Mouse (Mus musculus): ENCODE measurements at regions not wholly inside any gene's neighbourhood (a gene's known extent, or its start where the extent isn't known, plus 50 kb on each side); places are given as distances from the start of the nearest gene placed in this dataset.

GRCm38 (mm10) chr5:121078531-121078930 lies 68.6 kb upstream of the Rph3a start:
- Histone ChIP-seq H3K4me1 (0 out of 2 replicates have a peak, but pooled peaks cover 3% of the 10 kb centered on the region), H3K4me3 (no peak overlapping the region), H3K9ac (no peak overlapping the region), H3K36me3 (no peaks in the 10 kb centered on the region), H3K27me3 (replicated peaks) (no peaks in the 10 kb centered on the region), H3K27ac (no peak overlapping the region), H3K4me2 (replicated peaks) (no peak overlapping the region), H3K9me3 (no peaks in the 10 kb centered on the region; the same call in 1 of the 2 replicates)
- no peak for ATAC-seq (ENCODE audit: low FRiP score, low read depth)
- 24% methylated on average over 6 of the region's 6 CpGs for WGBS

- Histone ChIP-seq H3K36me3 (no peaks in the 10 kb centered on the region), H3K9me3 (no peaks in the 10 kb centered on the region; the same call in 1 of the 2 replicates), H3K9ac (no peak overlapping the region), H3K27ac (no peak overlapping the region), H3K4me1 (0 out of 2 replicates have a peak, but pooled peaks cover 3% of the 10 kb centered on the region), H3K4me2 (replicated peaks) (peak overlapping the region; percentile 18; the same call in 1 of the 2 replicates), H3K27me3 (replicated peaks) (no peaks in the 10 kb centered on the region), H3K4me3 (no peak overlapping the region)
- 55% methylated on average over 7 of the region's 7 CpGs for WGBS
- no peak for ATAC-seq (ENCODE audit: low FRiP score, low read depth)
Observed at GRCm38 (mm10) chr5:121076741-121077140, 66.8 kb upstream of the Rph3a start.

GRCm38 (mm10) chr5:121068821-121069220 lies 58.9 kb upstream of the Rph3a start:
- Histone ChIP-seq H3K27ac (no peak overlapping the region), H3K36me3 (no peaks in the 10 kb centered on the region), H3K27me3 (replicated peaks) (no peaks in the 10 kb centered on the region), H3K4me1 (no peaks in the 10 kb centered on the region), H3K9me3 (no peaks in the 10 kb centered on the region), H3K4me3 (no peak overlapping the region), H3K9ac (no peak overlapping the region; the same call in 1 of the 2 replicates), H3K4me2 (replicated peaks) (peak overlapping the region; percentile 22; the same call in 1 of the 2 replicates)
- WGBS, result 4% methylated on average over 11 of the region's 11 CpGs
- ATAC-seq (ENCODE audit: low FRiP score, low read depth), result 0 out of 2 replicates have a peak, but pooled peaks have one; percentile 29

DNA sequence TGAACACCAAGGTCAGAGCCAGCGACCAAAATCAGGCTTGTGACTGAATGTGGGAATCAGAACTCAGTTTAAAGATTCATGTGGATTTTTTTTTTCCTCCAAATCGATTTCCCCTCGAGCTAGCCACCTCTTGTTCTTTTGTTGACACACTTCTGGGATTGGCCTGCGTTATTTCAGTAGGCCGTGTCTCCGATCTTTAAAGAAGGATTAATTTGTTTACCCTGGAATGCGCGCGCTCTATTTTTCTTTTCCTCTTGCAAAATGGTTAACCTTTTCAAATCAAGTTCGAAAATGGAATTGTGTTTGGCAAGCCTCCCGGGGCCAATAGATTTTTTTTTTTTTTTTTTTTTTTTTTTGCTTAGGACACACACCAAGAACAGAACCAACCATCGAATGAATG lies 54.8 kb upstream of the Rph3a start:
- no peak overlapping the region for H3K4me3 ChIP-seq
- H3K36me3 ChIP-seq, result no peaks in the 10 kb centered on the region
- H3K9ac ChIP-seq, result no peak overlapping the region
- WGBS, result 89% methylated on average over 12 of the region's 12 CpGs
- no peaks in the 10 kb centered on the region for H3K9me3 ChIP-seq
- no peak for ATAC-seq (ENCODE audit: low FRiP score, low read depth)
- H3K4me2 ChIP-seq (replicated peaks), result no peak overlapping the region
- H3K4me1 ChIP-seq, result peaks cover 6% of the 10 kb centered on the region; the same call in 1 of the 2 replicates
- no peak overlapping the region for H3K27ac ChIP-seq
- H3K27me3 ChIP-seq (replicated peaks), result no peaks in the 10 kb centered on the region

GRCm38 (mm10) chr5:121062930-121063584 lies 53.2 kb upstream of the Rph3a start:
- Histone ChIP-seq H3K4me3 (no peak overlapping the region), H3K36me3 (no peaks in the 10 kb centered on the region), H3K27me3 (replicated peaks) (no peaks in the 10 kb centered on the region), H3K27ac (no peak overlapping the region; the same call in 1 of the 2 replicates), H3K4me2 (replicated peaks) (no peak overlapping the region), H3K9me3 (no peaks in the 10 kb centered on the region), H3K4me1 (peaks cover 6% of the 10 kb centered on the region; the same call in 1 of the 2 replicates), H3K9ac (no peak overlapping the region)
- no peak for ATAC-seq (ENCODE audit: low FRiP score, low read depth)
- 19% methylated on average over 4 of the region's 4 CpGs for WGBS

DNA sequence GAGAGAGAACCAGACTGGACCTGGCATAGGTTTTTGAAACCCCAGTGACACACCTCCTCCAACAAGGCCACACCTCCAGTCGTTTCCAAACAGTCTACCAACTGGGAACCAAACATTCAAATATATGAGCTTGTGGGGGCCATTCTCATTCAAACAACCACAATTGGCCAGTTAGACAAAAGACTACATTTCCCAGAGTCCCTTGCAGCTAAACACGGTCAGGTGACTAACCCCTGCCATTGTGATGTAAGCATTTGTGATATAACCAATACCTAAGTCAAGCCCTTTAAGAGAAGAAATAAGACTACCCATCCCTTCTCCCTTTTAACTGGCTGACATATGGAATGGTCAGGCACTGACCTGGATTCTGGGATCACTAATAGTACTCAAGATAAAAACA lies 51.8 kb upstream of the Rph3a start:
- Histone ChIP-seq H3K4me2 (replicated peaks) (no peak overlapping the region), H3K4me3 (no peak overlapping the region), H3K9ac (no peak overlapping the region), H3K4me1 (peaks cover 6% of the 10 kb centered on the region; the same call in 1 of the 2 replicates), H3K36me3 (no peaks in the 10 kb centered on the region), H3K9me3 (no peaks in the 10 kb centered on the region), H3K27me3 (replicated peaks) (no peaks in the 10 kb centered on the region), H3K27ac (no peak overlapping the region)
- 74% methylated on average over 2 of the region's 2 CpGs for WGBS
- no peak for ATAC-seq (ENCODE audit: low FRiP score, low read depth)

Data from neural tube, embryonic 12.5 days (tissue).